Mouse (Mus musculus): Measurements from ENCODE around the gene Ergic3.
A peak's percentile ranks its signal among the peaks of the same experiment; 100 is the strongest.

DNA sequence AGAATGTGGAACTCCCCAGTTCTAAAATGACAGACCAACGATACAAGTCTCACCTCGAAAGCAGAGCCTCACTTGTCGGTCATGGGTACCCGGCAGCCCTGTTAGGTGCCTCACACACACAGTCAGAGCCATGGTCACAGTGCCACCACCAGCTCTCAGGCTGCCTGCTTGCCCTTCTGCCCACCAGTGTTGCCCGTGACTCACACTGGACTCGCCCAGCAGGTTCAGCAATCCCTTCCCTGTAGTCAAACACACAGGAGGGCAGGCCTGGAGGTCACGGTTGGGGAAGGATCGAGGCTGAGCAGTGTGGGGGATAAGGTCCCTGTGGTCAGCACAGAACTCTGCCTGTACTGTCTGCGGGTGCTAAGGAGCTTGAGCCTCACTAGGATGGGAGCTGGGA lies 45.0 kb downstream of the Ergic3 start, which contains the start of gene Fer1l4:
- 0 out of 2 replicates have a peak, but pooled peaks have one; percentile 7 for TF ChIP-seq CTCF (IDR thresholded peaks at IDR 0.05; ENCODE audit: low read depth)
- no peak for TF ChIP-seq EP300 (optimal IDR thresholded peaks at IDR 0.05)
